Mouse (Mus musculus) thymus, postnatal 0 days (tissue): ENCODE results near the gene Hivep3. TPM values are rescaled to one million over a fixed set of nuclear protein-coding genes. Genes with fewer than 3 reads are reported as not detected.

Experiments used
- DNase-seq: peaks from one replicate; pipeline ENCODE4 v3.0.0-alpha.2; 2015; ENCODE audit warnings: low spot score
- polyA plus RNA-seq: library from polyadenylated mRNA; unstranded; fragments of >200 nt; fragmentation: Nextera tagmentation; extraction: Ambion mirVana; gene quantifications from 2 replicates; pipeline ENCODE4 v1.2.1, GENCODE M21; 2015

Hivep3 gene
- polyA plus RNA-seq, 1 experiment from 2014 or later: 23.3 TPM

- DNase-seq: no peak
These were observed 81.7 kb downstream of the Hivep3 start for GRCm38 (mm10) chr4:119815133-119815792.

- no peak for DNase-seq
These were observed 82.2 kb downstream of the Hivep3 start for GRCm38 (mm10) chr4:119815793-119816161.

GRCm38 (mm10) chr4:119816620-119817356, 83.2 kb downstream of the Hivep3 start:
- DNase-seq: no peak

- no peak for DNase-seq
These were observed 92.4 kb downstream of the Hivep3 start for GRCm38 (mm10) chr4:119825956-119826355.

- DNase-seq: no peak
These were observed 94.8 kb downstream of the Hivep3 start for GRCm38 (mm10) chr4:119828386-119828785.

- DNase-seq: no peak
These were observed 95.4 kb downstream of the Hivep3 start for GRCm38 (mm10) chr4:119828996-119829395.

GRCm38 (mm10) chr4:119833333-119833732, 99.7 kb downstream of the Hivep3 start:
- DNase-seq: no peak

GRCm38 (mm10) chr4:119833884-119834283, 100.3 kb downstream of the Hivep3 start:
- DNase-seq: no peak

GRCm38 (mm10) chr4:119836181-119836580, 102.6 kb downstream of the Hivep3 start:
- DNase-seq: no peak

- DNase-seq: no peak
These were observed 104.0 kb downstream of the Hivep3 start for GRCm38 (mm10) chr4:119837505-119838065.

GRCm38 (mm10) chr4:119838308-119838707, 104.7 kb downstream of the Hivep3 start:
- no peak for DNase-seq

- DNase-seq: no peak
These were observed 109.7 kb downstream of the Hivep3 start for GRCm38 (mm10) chr4:119843294-119843693.

- no peak for DNase-seq
These were observed 110.7 kb downstream of the Hivep3 start for GRCm38 (mm10) chr4:119844267-119844666.

GRCm38 (mm10) chr4:119845596-119846161, 112.1 kb downstream of the Hivep3 start:
- no peak for DNase-seq

- DNase-seq: no peak
These were observed 118.9 kb downstream of the Hivep3 start for GRCm38 (mm10) chr4:119852483-119852882.

- DNase-seq: no peak
These were observed 120.9 kb downstream of the Hivep3 start for GRCm38 (mm10) chr4:119854307-119855144.

- DNase-seq: no peak
These were observed 125.9 kb downstream of the Hivep3 start for GRCm38 (mm10) chr4:119859454-119859853.

GRCm38 (mm10) chr4:119861001-119861400, 127.4 kb downstream of the Hivep3 start:
- no peak for DNase-seq

GRCm38 (mm10) chr4:119865827-119866455, 132.4 kb downstream of the Hivep3 start:
- DNase-seq: no peak

- no peak for DNase-seq
These were observed 133.5 kb downstream of the Hivep3 start for GRCm38 (mm10) chr4:119867132-119867531.

GRCm38 (mm10) chr4:119870411-119870810, 136.8 kb downstream of the Hivep3 start:
- DNase-seq: no peak
